ENCODE assay signal across 23 mouse cellular contexts in the genomic region with DNA sequence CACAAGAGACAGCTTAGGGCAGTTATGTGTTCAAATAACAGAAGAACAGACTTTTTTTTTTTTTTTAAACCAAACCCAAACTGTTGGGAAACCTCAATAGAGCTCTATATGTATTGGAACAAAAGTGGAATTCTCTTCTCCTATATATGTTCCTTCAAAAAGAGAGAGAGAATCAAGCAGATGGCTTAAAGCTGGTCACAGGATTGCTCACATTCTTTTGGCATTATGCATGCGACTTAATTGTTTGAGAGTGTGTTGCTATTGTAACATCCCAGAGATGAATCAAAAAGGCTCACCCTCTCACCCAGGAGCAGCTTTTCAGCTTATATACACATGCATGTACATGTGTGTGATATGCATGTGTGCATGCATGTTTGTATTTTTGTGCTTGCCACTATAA. TPM values are rescaled to one million over a fixed set of nuclear protein-coding genes. Genes with fewer than 3 reads are reported as not detected.
DNase-seq lines count a peak whose midpoint lies in the region; ATAC-seq lines count a peak whose summit lies in the region.
"Had no signal": no experiment of that assay in that cellular context is flagged by ENCODE, and none has a peak within 500 bp of the region (broad histone marks: within the 10 kb centered on the region; RNA-seq: fewer than 3 reads in every experiment).

No protein-coding gene starts in this region.

- no peak overlapping the region for H3K9ac ChIP-seq in heart, embryonic 13.5 days
- no peak overlapping the region for H3K9ac ChIP-seq in heart, embryonic 11.5 days (ENCODE audit: low read depth, low read length)
- no peak overlapping the region for H3K9ac ChIP-seq in midbrain, embryonic 11.5 days (ENCODE audit: low read length)
- no peak overlapping the region for H3K9ac ChIP-seq in midbrain, embryonic 16.5 days (ENCODE audit: low read depth, low read length)
- no peak overlapping the region for H3K9ac ChIP-seq in embryonic facial prominence, embryonic 14.5 days (ENCODE audit: low read depth, low read length)
- H3K9ac ChIP-seq: heart, embryonic 12.5 days had no signal

- no peak overlapping the region for H3K4me2 ChIP-seq in heart, embryonic 13.5 days
- H3K4me2 ChIP-seq in heart, embryonic 11.5 days = no peak overlapping the region
- no peak overlapping the region for H3K4me2 ChIP-seq in midbrain, embryonic 11.5 days
- no peak overlapping the region for H3K4me2 ChIP-seq in midbrain, embryonic 16.5 days (ENCODE audit: low read length)
- no peak overlapping the region for H3K4me2 ChIP-seq in embryonic facial prominence, embryonic 14.5 days (ENCODE audit: low read depth, low read length)
- H3K4me2 ChIP-seq: heart, embryonic 12.5 days had no signal

- ATAC-seq in heart, embryonic 13.5 days (ENCODE audit: extremely low read depth, insufficient number of reproducible peaks, low FRiP score, low TSS enrichment) = no peak
- ATAC-seq in heart, embryonic 11.5 days (replicated peaks; ENCODE audit: insufficient number of reproducible peaks, low FRiP score, low TSS enrichment) = no peak
- ATAC-seq in midbrain, embryonic 11.5 days (ENCODE audit: low FRiP score) = no peak
- no peak for ATAC-seq in midbrain, embryonic 16.5 days
- ATAC-seq in embryonic facial prominence, embryonic 14.5 days (ENCODE audit: low read depth) = no peak
- ATAC-seq: activated CD4-positive, CD25-positive, alpha-beta regulatory T cell, adult 4 months; forebrain, embryonic 14.5 days; hindbrain, embryonic 16.5 days; inflammation-experienced regulatory T-cells, adult 6 months; intestine, postnatal 0 days had no signal

- 0 out of 2 replicates have a peak overlapping the region, but pooled peaks have one; percentile 2 for H3K27ac ChIP-seq in heart, embryonic 13.5 days (replicated peaks)
- H3K27ac ChIP-seq in heart, embryonic 11.5 days (ENCODE audit: low read depth, low read length) = no peak overlapping the region
- H3K27ac ChIP-seq in midbrain, embryonic 11.5 days (ENCODE audit: low read depth, low read length) = no peak overlapping the region
- H3K27ac ChIP-seq in midbrain, embryonic 16.5 days (ENCODE audit: low read length) = no peak overlapping the region
- peak overlapping the region; percentile 18 for H3K27ac ChIP-seq in embryonic facial prominence, embryonic 14.5 days (replicated peaks; ENCODE audit: low read depth, low read length)
- H3K27ac ChIP-seq: forebrain, embryonic 10.5 days had no signal

- DNase-seq in midbrain, embryonic 11.5 days (ENCODE audit: low spot score, missing footprints) = peak; percentile 77
- no peak for DNase-seq in embryonic facial prominence, embryonic 14.5 days (ENCODE audit: low spot score)
- no peak for DNase-seq in urinary bladder, adult 2 months (ENCODE audit: low spot score)
- no peak for DNase-seq in testis, postnatal 10 days (ENCODE audit: low spot score)
- DNase-seq: adrenal gland, adult 2 months; adrenal gland, postnatal 25 days; cerebellum, adult 18-20 months; cerebellum, adult 9-11 months; cerebellum, postnatal 36 days; gastrocnemius, postnatal 36 days; heart, adult 18-20 months; heart, postnatal 36 days had no signal

- peaks cover 41% of the 10 kb centered on the region for H3K36me3 ChIP-seq in heart, embryonic 13.5 days
- H3K36me3 ChIP-seq in heart, embryonic 11.5 days (ENCODE audit: control insufficient read depth, insufficient read depth, low read length) = peaks cover 10% of the 10 kb centered on the region; the same call in 1 of the 2 replicates
- peaks cover 5% of the 10 kb centered on the region; the same call in 1 of the 2 replicates for H3K36me3 ChIP-seq in midbrain, embryonic 11.5 days (ENCODE audit: control insufficient read depth, insufficient read depth, low read length)
- no peaks in the 10 kb centered on the region for H3K36me3 ChIP-seq in midbrain, embryonic 16.5 days (ENCODE audit: control insufficient read depth, insufficient read depth, low read length)
- peaks cover 56% of the 10 kb centered on the region for H3K36me3 ChIP-seq in embryonic facial prominence, embryonic 14.5 days (ENCODE audit: control insufficient read depth, insufficient read depth, low read length)

- H3K9me3 ChIP-seq in heart, embryonic 13.5 days = no peaks in the 10 kb centered on the region
- H3K9me3 ChIP-seq in heart, embryonic 11.5 days (replicated peaks; ENCODE audit: control insufficient read depth, low read length) = no peaks in the 10 kb centered on the region
- no peaks in the 10 kb centered on the region for H3K9me3 ChIP-seq in midbrain, embryonic 11.5 days (ENCODE audit: control insufficient read depth, low read length)
- no peaks in the 10 kb centered on the region for H3K9me3 ChIP-seq in midbrain, embryonic 16.5 days (replicated peaks; ENCODE audit: control insufficient read depth, low read length, poor library complexity, severe bottlenecking)
- no peaks in the 10 kb centered on the region for H3K9me3 ChIP-seq in embryonic facial prominence, embryonic 14.5 days (ENCODE audit: control insufficient read depth, low read length)
- H3K9me3 ChIP-seq: forebrain, embryonic 10.5 days; heart, embryonic 12.5 days had no signal

- H3K4me3 ChIP-seq in heart, embryonic 13.5 days = no peak overlapping the region
- H3K4me3 ChIP-seq in heart, embryonic 11.5 days (ENCODE audit: low read depth, low read length) = no peak overlapping the region
- H3K4me3 ChIP-seq in midbrain, embryonic 11.5 days (ENCODE audit: low read depth, low read length) = no peak overlapping the region
- no peak overlapping the region for H3K4me3 ChIP-seq in midbrain, embryonic 16.5 days (ENCODE audit: low read depth, low read length)
- H3K4me3 ChIP-seq in embryonic facial prominence, embryonic 14.5 days (ENCODE audit: low read depth, low read length) = no peak overlapping the region
- H3K4me3 ChIP-seq: erythroblast, embryonic 14.5 days; forebrain, embryonic 10.5 days; heart, embryonic 12.5 days had no signal

- WGBS in heart, embryonic 13.5 days = 49% methylated on average over 1 of the region's 1 CpGs
- WGBS in heart, embryonic 11.5 days (ENCODE audit: insufficient replicate concordance) = 70% methylated on average over 1 of the region's 1 CpGs
- WGBS in midbrain, embryonic 11.5 days = 54% methylated on average over 1 of the region's 1 CpGs
- WGBS in midbrain, embryonic 16.5 days = 58% methylated on average over 1 of the region's 1 CpGs
- 38% methylated on average over 1 of the region's 1 CpGs for WGBS in embryonic facial prominence, embryonic 14.5 days

- H3K4me1 ChIP-seq in heart, embryonic 13.5 days = peaks cover 13% of the 10 kb centered on the region
- no peaks in the 10 kb centered on the region for H3K4me1 ChIP-seq in heart, embryonic 11.5 days (ENCODE audit: control insufficient read depth, insufficient read depth, low read length)
- peaks cover 3% of the 10 kb centered on the region; the same call in 1 of the 2 replicates for H3K4me1 ChIP-seq in midbrain, embryonic 11.5 days (ENCODE audit: control insufficient read depth, insufficient read depth, low read length)
- H3K4me1 ChIP-seq in midbrain, embryonic 16.5 days (ENCODE audit: control insufficient read depth, insufficient read depth, low read length) = no peaks in the 10 kb centered on the region
- peaks cover 10% of the 10 kb centered on the region for H3K4me1 ChIP-seq in embryonic facial prominence, embryonic 14.5 days (ENCODE audit: control insufficient read depth, insufficient read depth, low read length)

- no peaks in the 10 kb centered on the region for H3K27me3 ChIP-seq in heart, embryonic 13.5 days (replicated peaks)
- H3K27me3 ChIP-seq in heart, embryonic 11.5 days (ENCODE audit: control insufficient read depth, insufficient read depth, low read length) = no peaks in the 10 kb centered on the region
- no peaks in the 10 kb centered on the region for H3K27me3 ChIP-seq in midbrain, embryonic 11.5 days (ENCODE audit: control insufficient read depth, insufficient read depth, low read length)
- H3K27me3 ChIP-seq in midbrain, embryonic 16.5 days (ENCODE audit: control insufficient read depth, insufficient read depth, low read depth, low read length) = no peaks in the 10 kb centered on the region; the same call in 1 of the 2 replicates
- no peaks in the 10 kb centered on the region for H3K27me3 ChIP-seq in embryonic facial prominence, embryonic 14.5 days (replicated peaks; ENCODE audit: control insufficient read depth, insufficient read depth, low read length)
- H3K27me3 ChIP-seq: heart, embryonic 12.5 days had no signal

RNA-seq across cellular contexts. Expression of gene Wnt5a, which starts 21.0 kb away (rescaled TPM):
- polyA plus RNA-seq in heart, embryonic 13.5 days (2015; fragmentation: Nextera tagmentation; extraction: Ambion mirVana) = 19.2 and 22.4 TPM in 2 replicates
- polyA plus RNA-seq in heart, embryonic 11.5 days (2014; fragmentation: Nextera tagmentation; extraction: Ambion mirVana) = 37.2 and 42.5 TPM in 2 replicates
- 27.8 and 31.3 TPM in 2 replicates for polyA plus RNA-seq in midbrain, embryonic 11.5 days (2014; fragmentation: Nextera tagmentation; extraction: Ambion mirVana)
- polyA plus RNA-seq in midbrain, embryonic 16.5 days (2015; fragmentation: Nextera tagmentation; extraction: Ambion mirVana) = 13.4 and 13.8 TPM in 2 replicates
- 58.6 and 68.9 TPM in 2 replicates for polyA plus RNA-seq in embryonic facial prominence, embryonic 14.5 days (2014; fragmentation: Nextera tagmentation; extraction: Ambion mirVana)
- polyA plus RNA-seq in urinary bladder, adult 2 months (2012; rRNA removed) = 64.0 and 69.0 TPM in 2 replicates
- polyA plus RNA-seq: activated CD4-positive, CD25-positive, alpha-beta regulatory T cell, adult 4 months; erythroblast, embryonic 14.5 days; inflammation-experienced regulatory T-cells, adult 6 months had no signal

Comparison
In these comparisons a context has a peak if more than half of its experiments do, and no peak if none do; other contexts are left out.
1. H3K27ac ChIP-seq: peak in heart, embryonic 13.5 days (single experiment) and embryonic facial prominence, embryonic 14.5 days (single experiment); none in heart, embryonic 11.5 days (single experiment), midbrain, embryonic 11.5 days (single experiment) and midbrain, embryonic 16.5 days (single experiment).